Mouse (Mus musculus): ENCODE measurements around the gene Nadk.

Nadk gene

DNA sequence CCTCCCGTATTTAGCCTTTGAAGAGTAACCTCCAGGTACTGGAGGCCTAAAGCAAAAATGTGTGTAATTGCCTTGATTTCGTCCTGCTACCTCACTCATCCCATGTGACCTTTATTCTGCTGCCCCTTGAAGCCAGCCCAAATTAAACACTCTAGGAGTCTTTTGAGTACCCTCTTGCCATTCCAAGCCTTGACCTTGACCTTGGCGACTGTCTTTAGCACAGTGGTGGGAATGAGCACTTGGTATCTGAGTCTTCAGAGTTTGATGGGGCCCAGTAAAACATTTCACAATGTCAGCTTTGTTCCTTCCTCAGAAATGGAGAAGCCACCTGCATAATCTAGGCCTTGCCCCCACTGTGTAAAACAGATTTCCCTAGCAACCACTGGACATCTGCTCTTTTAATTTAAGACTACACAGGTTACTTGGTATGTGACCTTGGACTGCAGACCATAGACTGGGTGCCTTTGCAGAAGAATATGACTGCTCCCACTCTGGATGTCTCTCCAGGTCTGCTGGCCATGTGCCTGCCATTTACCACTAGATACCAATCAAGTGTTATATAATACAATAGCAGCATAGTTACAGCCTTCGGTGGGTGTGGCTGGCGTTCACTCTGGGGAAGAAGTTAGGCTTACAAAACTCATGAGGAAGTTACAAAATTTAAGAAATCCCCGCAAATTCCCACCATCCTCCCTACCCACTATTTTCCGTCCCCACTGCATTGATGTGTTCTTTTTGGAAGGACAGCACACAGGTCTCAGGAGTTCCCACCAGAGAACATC is at the start of gene Nadk:
Gene Nadk (plus strand): TSS at position 718 of the 782 bp plus-strand sequence.
- DNase-seq (ENCODE audit: low spot score): no peak

DNA sequence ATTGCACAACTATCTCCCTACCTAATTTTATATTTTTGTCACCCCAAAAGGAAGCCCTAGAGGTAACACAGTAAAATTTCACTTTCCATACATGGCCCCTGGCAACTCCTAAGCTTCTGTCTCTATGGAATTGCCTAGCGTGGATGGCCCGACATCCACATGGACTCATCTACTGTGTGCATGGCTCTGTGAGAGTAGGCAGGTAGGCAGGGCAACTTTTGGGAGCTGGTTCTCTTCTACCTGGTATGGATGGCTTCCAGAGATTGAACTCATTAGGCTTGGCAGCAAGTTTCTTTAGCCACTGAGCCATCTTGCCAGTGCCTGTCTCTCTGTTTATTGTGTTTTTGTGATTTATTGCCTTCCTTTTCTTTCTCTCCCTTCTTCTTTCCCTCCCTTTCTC is 47.4 kb upstream of the Nadk start:
- DNase-seq (ENCODE audit: low spot score): no peak

DNA sequence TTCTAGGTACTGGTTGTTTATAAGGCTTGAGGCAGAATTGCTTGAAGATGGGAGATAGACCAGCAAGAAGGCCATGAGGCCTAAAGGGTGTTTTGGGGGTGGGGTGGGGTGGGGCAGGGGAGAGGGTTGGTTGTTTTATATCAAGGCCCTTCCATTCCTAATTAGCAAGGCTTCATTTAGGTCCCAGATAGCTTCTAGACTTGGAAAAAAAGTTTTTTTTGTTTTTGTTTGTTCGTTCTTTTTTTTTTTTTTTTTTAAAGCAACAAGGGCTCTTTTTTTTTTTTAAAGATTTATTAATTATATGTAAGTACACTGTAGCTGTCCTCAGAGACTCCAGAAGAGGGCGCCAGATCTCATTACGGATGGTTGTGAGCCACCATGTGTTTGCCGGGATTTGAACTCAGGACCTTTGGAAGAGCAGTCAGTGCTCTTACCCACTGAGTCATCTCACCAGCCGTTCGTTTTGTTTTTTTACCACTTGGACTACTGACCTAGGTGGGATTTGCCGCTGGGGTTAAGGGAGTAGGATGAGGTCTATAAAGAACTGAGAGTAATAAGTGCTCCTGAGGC is 44.1 kb upstream of the Nadk start:
- no peak for DNase-seq (ENCODE audit: low spot score)

DNA sequence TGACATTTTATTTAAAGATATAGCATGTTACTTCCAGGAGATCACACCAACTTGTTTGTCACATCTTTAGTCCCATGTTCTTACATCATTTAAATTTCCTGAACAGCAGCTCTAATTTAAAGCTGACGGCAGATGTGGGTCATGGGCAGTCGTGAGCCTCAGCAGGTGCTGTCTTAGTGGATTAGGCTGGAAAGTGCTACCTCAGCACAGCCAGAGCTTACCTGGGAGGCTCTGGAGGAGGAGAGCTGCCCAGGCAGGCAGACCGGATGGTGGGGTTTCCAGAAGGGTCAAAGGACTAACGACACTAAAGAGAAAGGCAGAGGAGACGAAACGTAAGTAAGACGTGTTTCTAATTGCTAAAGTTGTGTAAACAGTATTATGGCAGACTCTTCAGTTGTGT is 39.9 kb upstream of the Nadk start:
- DNase-seq (ENCODE audit: low spot score): no peak

DNA sequence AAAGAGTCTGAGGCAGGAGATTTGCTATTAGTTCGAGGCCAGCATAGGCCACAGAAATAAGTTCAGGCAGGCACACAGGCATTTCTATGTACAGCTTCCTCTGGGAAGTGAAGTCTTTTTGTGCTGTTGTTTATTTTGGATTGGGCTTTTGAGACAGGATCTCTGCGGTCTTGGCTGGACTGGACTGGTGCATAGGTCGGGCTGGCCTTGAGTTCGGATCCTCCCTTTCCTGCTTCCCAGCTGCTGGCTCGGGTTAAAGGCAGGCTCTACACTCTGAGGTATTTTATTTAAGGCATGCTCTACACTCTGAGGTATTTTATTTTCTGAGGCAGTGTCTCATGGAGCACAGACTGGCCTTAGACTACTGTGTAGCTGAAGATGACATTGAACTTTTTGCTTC is 36.4 kb upstream of the Nadk start:
- no peak for DNase-seq (ENCODE audit: low spot score)

DNA sequence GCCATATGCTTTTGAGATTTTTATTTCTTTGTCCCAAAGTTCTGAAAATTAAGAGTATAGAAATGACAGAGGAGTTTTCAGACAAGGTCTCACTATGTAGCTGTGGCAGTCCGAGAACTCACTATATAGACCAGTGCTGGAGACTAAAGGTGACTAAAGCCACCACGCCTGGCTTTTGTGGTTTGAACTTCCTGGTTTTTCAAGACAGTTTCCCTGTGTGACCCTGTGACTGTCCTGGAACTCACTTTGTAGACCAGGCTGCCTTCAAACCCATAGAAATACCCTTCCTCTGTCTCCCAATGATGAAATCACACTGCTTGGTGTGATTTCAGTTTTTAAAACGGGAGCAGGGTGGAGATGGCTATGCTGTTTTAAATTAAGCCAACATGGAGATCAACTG is 32.9 kb upstream of the Nadk start:
- DNase-seq (ENCODE audit: low spot score): no peak

DNA sequence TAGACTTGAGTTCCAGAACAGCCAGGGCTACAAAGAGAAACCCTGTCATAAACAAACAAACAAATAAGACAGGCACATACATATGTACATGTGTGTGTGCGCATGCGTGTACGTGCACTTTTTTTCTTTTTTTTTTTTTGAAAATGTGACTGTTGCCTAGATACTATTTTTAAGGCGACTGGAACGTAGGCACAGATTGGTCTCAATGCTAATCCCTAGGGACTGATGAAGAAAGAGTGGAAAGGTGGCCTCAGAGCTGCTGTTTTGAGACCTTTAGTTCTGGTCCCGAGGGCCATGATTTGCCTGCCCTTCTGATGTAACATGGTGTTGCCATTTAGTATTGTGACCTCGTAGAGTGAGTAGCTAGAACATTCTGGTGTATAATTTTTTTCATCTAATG is 12.2 kb upstream of the Nadk start:
- DNase-seq (ENCODE audit: low spot score): no peak

DNA sequence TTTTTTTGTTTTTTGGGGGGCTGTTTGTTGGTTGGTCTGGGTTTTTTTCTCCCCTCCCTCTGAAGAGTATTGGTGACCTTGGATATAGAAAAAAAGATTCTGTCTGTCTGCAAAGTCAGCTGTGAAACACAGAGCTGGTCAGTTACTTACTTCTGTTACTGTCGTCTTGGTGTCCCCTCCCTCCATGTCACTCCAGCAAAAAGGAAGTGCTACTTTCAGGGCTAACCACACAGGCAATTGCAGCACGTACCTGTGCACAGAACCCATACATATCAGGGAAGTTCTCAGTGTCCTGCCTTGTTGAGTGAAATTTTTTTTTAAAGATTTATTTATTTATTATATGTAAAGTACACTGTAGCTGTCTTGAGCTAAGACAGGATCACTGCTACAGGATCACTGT is 11.7 kb upstream of the Nadk start:
- no peak for DNase-seq (ENCODE audit: low spot score)

DNA sequence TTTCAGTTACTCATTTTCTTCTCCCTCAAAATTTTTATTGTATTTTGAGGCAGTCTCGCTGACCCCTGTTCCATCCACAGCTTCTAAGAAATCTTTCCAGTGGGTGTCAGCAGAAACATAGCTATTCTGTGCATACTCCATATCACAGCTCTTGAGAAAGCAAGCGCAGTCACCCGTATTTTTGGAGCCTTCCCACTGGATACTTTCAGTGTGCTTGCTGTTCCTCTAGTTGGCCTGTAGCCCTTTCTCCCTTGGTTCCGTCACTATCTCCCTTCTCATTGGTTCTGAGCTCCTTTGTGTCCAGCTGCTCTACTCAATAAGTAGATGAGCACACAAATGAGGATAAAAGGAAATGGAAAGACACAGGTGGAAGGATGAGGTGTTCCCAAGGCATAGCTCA is 11.1 kb upstream of the Nadk start:
- DNase-seq (ENCODE audit: low spot score): no peak

DNA sequence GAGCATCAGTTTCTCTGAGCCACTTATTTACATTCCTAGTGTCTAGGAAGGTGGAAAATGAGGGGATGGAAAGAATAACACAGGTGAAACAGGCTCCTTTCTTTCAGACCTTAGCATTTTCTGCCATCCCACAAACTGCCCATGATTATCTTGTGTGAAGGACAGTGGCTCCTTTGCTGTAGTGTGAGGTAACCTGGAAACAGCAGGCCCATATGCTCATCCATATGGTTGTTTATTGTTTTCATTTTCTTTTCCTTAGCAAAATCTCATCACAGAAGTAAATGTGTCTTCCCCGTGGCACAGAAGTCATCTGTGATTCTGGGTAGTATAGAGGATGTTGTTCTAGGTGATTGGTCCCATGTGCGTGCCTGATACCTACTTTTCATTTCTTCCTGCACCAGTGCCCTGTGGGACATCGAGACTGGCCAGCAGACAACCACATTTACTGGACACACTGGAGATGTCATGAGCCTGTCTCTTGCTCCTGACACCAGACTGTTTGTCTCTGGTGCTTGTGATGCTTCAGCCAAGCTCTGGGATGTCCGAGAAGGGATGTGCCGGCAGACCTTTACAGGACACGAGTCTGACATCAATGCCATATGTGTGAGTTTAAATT is 9.2 kb upstream of the Nadk start:
- DNase-seq (ENCODE audit: low spot score): no peak

DNA sequence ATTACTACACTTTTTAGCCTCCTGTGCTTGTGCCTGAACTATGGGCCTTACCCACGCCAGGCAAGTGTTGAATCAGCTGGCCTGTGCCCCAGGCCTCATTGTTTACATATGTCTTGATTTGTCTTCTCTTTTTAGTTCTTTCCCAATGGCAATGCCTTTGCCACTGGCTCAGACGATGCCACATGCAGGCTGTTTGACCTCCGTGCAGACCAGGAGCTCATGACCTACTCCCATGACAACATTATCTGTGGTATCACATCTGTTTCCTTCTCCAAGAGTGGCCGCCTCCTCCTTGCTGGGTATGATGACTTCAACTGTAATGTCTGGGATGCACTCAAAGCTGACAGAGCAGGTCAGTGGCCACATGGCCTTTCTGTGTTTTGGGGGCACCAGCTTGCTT is 7.3 kb upstream of the Nadk start:
- no peak for DNase-seq (ENCODE audit: low spot score)

DNA sequence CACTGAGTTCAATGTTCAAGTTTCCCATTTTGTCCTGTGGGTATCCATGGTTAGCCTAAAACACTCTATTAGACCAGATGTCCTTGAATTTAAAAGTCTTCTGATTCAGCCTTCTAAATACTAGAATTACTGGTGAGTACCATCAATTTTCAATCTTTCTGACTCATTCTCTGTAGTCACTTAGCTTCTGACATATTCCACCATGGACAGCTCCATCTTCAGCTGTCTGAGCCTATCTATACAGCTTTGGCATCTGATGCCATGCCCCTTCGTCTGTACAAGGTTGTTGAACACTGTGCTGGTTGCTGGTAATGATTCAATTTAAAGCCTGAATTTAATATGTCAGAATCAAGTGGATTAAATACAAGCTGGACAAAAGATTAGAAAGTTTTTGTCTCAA is 6.7 kb upstream of the Nadk start:
- DNase-seq (ENCODE audit: low spot score): no peak

DNA sequence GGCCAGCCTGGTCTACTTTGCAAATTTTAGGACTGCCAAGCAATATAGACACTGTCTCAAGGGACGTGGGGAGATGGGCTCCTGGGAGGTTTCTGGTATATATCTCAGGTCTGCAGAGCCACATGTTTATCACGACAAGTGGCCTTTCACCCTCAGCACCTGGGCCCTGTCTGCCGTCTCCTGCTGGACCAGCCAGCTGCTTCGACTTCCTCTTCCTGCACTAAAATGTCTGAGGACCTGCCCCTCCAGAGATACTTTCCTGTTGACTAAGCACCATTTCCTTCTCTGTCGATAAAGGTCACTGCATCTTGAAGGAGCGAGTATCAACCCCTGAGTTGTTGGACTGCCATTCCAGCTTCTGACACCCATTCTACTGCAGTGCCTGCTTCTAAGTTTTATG is 2.7 kb upstream of the Nadk start:
- no peak for DNase-seq (ENCODE audit: low spot score)

DNA sequence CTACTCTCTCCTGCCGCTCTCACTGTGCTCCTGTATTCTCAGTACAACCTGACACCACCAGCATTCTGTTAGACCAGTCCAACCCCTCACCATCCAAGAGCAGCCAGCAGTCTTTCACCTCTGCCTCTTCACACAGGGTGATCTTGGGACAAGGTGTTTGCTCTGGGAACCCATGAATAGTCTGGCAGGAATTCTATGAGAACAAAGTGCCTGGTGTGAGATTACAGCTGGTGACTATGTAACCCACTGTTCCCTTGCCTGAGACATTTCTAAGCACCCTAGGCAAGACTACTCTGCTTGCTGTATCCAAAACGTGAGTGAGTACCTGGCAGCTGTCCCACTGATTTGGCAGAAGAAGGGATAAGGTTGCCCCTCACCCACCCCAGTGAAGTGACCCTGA is 1.2 kb upstream of the Nadk start:
- DNase-seq (ENCODE audit: low spot score): no peak

DNA sequence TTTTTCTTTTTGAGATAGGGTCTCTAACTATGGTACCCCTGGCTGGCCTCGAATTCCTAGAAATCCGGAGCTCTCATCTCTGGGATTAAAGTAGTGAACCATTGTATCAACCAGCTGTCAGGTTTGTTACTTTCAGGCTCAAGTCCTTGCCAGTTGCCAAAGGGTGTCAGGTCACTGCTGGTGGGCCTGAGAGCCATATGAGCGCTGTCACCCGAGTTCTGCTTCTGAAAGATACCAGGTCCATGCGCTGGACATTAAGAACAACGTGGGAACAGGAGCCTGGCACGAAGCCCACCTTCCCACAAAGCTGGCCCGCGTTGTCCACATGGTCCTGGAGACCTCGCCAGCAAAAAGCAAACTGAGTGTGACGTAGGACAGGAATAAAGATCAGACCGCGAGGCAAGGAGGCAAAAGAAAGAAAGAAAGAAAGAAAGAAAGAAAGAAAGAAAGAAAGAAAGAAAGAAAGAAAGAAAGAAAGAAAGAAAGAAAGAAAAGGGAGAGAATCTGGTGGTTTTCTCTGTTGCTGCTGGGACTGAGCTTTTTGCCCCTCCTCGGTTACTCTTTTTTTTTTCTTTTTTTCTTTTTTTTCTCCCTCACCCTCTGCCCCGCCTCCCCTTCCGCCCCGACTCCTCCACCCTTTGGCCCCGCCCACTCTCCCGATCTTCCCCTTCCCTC is 684 bp downstream of the Nadk start:
- peak; percentile 66 for DNase-seq (ENCODE audit: low spot score)

DNA sequence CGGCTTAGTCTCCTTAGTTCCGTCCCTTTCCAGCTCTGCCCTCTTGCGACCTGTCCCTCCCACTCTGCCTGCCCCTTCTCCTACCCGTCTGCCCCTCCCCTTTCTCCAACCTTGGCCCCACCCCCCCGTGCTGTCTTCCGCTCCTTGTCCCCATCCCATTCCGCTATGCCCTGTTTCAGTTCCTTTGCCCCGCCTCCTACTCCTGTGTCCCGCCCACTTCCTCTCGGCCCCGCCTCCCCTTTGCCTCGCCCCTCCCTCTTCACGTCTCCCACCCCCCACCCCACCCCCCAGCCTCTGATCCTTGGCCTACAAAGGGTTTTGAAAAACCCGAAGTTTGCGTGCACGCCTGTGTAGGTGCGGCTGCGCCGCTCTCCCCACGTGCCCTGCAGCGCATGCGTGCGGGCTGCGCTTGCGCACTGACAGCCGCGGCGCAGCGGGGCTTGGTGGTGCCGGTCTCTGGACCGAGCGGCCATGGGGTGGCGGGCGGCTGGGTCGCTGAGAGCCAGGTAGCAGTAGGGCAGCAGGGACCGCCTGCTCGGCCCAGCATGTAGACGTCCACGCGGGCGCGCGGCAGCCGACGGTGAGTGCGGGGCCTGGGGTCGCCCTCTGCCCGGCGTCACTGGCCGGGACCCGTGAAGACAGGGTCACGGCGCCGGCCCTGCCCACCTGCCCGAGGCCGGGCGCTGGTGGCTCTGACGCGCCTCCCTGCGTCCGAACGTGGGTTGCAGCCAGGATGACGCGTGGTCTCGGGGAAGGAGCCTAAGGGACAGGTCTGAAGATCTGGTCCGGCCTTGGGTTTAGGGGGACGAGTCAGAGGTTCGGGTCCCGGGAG is 1.4 kb downstream of the Nadk start:
- peak; percentile 98 for DNase-seq (ENCODE audit: low spot score)

DNA sequence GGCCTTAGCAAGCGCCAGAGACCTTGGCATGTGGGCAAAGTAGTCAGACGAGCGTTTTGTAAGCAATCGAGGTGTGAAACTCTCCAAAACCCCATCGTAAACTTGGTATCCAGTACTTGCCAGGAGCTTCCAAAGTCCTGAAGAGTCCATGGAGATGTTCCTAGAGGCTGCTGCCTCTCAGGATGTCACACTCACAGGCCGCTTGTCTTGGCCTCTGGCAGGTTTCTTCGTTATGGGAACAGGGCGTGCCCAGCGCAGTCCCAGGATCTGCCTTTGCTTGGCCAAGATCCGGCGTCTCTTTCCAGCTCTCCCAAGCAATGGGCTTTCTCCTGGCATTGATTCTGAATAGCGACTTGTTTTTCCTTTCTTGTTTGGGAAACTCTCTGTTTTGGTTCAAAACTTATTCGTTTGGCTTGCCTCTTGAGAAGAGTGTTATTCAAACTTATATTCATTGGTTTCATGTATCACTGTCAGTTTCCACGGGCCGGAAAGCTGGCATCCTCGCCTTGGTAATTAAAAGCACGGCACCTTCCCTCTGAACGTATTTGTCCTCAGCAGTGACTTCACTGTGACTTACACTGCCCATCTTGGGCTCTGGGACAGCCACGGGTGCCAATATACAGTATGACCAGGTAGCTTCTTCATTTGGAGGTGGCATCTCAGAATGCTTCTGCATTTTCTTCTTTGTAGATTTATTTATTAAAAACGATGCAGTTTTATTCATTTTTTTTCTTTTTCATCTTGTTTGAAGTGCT is 2.3 kb downstream of the Nadk start:
- no peak for DNase-seq (ENCODE audit: low spot score)

DNA sequence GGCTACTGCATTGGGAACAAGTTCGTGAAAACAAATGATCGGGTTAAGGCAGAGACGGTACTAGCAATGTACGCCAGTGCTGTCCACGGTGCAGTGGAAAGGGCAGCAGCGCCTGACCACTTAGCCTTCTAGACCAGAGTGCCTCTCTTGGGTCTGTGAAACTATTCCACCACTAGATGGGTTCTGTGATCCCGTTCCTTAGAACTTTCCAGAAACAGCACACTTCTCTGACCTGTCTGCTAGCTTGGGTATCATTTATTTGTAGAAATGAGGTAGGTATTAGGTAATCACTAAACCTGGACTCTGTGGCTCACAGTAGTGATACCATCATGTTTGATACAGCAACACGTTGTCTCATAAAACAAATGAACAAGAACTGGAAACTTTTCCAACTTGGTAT is 4.4 kb downstream of the Nadk start:
- DNase-seq (ENCODE audit: low spot score): no peak

DNA sequence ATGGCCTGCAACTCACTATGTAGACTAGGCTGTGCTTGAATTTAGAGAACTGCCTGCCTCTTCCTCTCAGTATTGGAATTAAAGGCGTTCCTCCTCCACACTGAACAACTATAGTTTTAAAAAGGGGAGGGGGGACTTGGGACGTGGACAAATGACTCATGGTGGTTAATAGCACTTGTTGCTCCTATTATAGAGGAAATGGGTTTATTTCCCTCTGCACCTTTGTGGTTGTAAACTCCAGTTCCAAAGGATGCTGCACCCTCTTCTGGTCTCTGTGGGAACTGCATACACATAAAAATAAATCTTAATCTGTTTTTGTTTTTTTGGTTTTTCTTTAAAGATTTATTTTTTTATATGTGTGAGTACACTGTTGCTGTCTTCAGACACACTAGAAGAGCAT is 6.0 kb downstream of the Nadk start:
- no peak for DNase-seq (ENCODE audit: low spot score)

DNA sequence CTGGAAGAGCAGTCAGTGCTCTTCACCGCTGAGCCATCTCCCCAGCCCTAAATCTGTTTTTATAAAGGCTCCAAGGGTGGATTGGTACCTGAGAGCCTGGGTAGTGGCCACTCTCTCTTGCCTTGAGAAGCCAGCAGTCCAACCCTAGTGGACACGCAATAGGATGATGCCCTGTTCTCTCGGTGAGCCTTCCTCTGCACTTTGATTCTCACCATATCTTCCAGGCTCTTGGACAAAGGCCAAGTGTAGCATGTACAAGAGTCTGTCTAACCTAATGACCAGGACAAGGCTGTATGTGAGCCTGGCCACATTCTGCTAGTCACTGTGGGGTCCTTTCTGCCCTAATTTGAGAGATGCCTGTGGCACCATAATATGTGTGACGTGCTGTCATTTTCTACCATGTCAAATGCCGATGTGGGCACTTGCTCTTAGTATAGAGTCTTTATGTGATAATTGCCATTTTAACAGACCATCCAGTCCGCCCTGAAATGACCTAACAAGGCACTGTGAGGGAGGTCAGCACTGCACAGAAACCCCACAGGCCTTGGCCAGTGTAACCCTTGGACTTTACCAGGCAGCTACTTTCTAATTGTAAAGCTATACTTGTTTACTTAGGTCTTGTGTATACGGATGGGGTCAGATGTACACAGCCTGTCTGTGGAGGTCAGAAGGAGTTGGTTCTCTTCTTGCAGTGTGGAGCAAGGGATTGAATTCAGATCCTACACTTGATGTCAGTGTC is 6.6 kb downstream of the Nadk start:
- DNase-seq (ENCODE audit: low spot score): no peak

DNA sequence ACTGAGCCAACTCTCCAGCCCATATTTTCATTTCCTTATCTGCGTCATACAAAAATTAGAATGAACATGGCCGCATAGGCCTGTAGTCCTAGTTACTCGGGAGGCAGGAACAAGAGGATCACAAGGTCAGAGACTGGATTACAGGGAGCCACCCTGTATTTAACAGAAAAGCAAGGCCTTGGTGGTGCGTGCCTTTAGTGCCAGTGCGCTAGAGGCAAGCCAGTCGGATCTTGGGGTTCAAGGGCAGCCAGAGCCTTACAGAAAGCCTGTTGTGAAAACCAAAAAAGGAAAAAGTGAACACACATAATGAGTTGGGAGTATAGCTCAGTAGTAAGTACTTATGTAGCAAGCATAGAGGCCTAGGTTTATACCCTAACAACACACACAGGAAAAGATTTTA is 7.6 kb downstream of the Nadk start:
- DNase-seq (ENCODE audit: low spot score): no peak
